Mouse (Mus musculus): ENCODE results near the gene Mrap2. TPM values are rescaled to one million over a fixed set of nuclear protein-coding genes. Genes with fewer than 3 reads are reported as not detected.
A peak's percentile ranks its signal among the peaks of the same experiment; 100 is the strongest.

Mrap2 gene
- polyA plus RNA-seq, 1 experiment: 17.7 TPM

- Histone ChIP-seq H3K27ac (ENCODE audit: insufficient read depth, low read length) (no peak overlapping the region), H3K4me3 (replicated peaks; ENCODE audit: insufficient read depth, low read depth, low read length) (peak overlapping the region; percentile 36), H3K4me1 (ENCODE audit: control insufficient read depth, insufficient read depth, low read length) (0 out of 2 replicates have a peak, but pooled peaks cover 3% of the 10 kb centered on the region), H3K27me3 (ENCODE audit: control insufficient read depth, insufficient read depth, low read length) (no peaks in the 10 kb centered on the region; the same call in 1 of the 2 replicates)
- TF ChIP-seq POLR2A (IDR thresholded peaks at IDR 0.05; ENCODE audit: borderline replicate concordance, insufficient read depth, low read length) (no peak), CTCF (IDR thresholded peaks at IDR 0.05; ENCODE audit: borderline replicate concordance, insufficient read depth, low read depth, low read length) (no peak)
- peak; percentile 65 to 70 for DNase-seq
- WGBS: 15% methylated on average over 14 of the region's 14 CpGs
These were observed 8.1 kb upstream of the Mrap2 start for GRCm38 (mm10) chr9:87135765-87136558.

- DNase-seq: no peak
- 91% methylated on average over 3 of the region's 3 CpGs for WGBS
- Histone ChIP-seq H3K4me3 (replicated peaks; ENCODE audit: insufficient read depth, low read depth, low read length) (no peak overlapping the region), H3K27ac (ENCODE audit: insufficient read depth, low read length) (no peak overlapping the region), H3K4me1 (ENCODE audit: control insufficient read depth, insufficient read depth, low read length) (no peaks in the 10 kb centered on the region), H3K27me3 (ENCODE audit: control insufficient read depth, insufficient read depth, low read length) (no peaks in the 10 kb centered on the region)
- TF ChIP-seq CTCF (IDR thresholded peaks at IDR 0.05; ENCODE audit: borderline replicate concordance, insufficient read depth, low read depth, low read length) (no peak), POLR2A (IDR thresholded peaks at IDR 0.05; ENCODE audit: borderline replicate concordance, insufficient read depth, low read length) (no peak)
These were observed 1.0 kb upstream of the Mrap2 start for GRCm38 (mm10) chr9:87143076-87143475.

- peak; percentile 17 to 35 for DNase-seq
- no peaks in the 10 kb centered on the region for H3K27me3 ChIP-seq (ENCODE audit: control insufficient read depth, insufficient read depth, low read length)
- H3K4me3 ChIP-seq (replicated peaks; ENCODE audit: insufficient read depth, low read depth, low read length): peak overlapping the region; percentile 61
- no peak overlapping the region for H3K27ac ChIP-seq (ENCODE audit: insufficient read depth, low read length)
- TF ChIP-seq POLR2A (IDR thresholded peaks at IDR 0.05; ENCODE audit: borderline replicate concordance, insufficient read depth, low read length) (no peak), CTCF (IDR thresholded peaks at IDR 0.05; ENCODE audit: borderline replicate concordance, insufficient read depth, low read depth, low read length) (no peak)
- no peaks in the 10 kb centered on the region for H3K4me1 ChIP-seq (ENCODE audit: control insufficient read depth, insufficient read depth, low read length)
- 1% methylated on average over 19 of the region's 19 CpGs for WGBS
These were observed 426 bp downstream of the Mrap2 start for GRCm38 (mm10) chr9:87144532-87144931.

- Histone ChIP-seq H3K4me3 (replicated peaks; ENCODE audit: insufficient read depth, low read depth, low read length) (peak overlapping the region; percentile 5), H3K27ac (ENCODE audit: insufficient read depth, low read length) (no peak overlapping the region), H3K27me3 (ENCODE audit: control insufficient read depth, insufficient read depth, low read length) (no peaks in the 10 kb centered on the region), H3K4me1 (ENCODE audit: control insufficient read depth, insufficient read depth, low read length) (no peaks in the 10 kb centered on the region)
- DNase-seq: no peak
- TF ChIP-seq POLR2A (IDR thresholded peaks at IDR 0.05; ENCODE audit: borderline replicate concordance, insufficient read depth, low read length) (no peak), CTCF (IDR thresholded peaks at IDR 0.05; ENCODE audit: borderline replicate concordance, insufficient read depth, low read depth, low read length) (no peak)
- WGBS: 9% methylated on average over 15 of the region's 15 CpGs
These were observed 1.1 kb downstream of the Mrap2 start for GRCm38 (mm10) chr9:87145180-87145579.

- 65% methylated on average over 11 of the region's 11 CpGs for WGBS
- no peak overlapping the region for H3K4me3 ChIP-seq (replicated peaks; ENCODE audit: insufficient read depth, low read depth, low read length)
- no peak overlapping the region for H3K27ac ChIP-seq (ENCODE audit: insufficient read depth, low read length)
- TF ChIP-seq CTCF (IDR thresholded peaks at IDR 0.05; ENCODE audit: borderline replicate concordance, insufficient read depth, low read depth, low read length): no peak
- no peaks in the 10 kb centered on the region for H3K27me3 ChIP-seq (ENCODE audit: control insufficient read depth, insufficient read depth, low read length)
- DNase-seq: no peak
- H3K4me1 ChIP-seq (ENCODE audit: control insufficient read depth, insufficient read depth, low read length): no peaks in the 10 kb centered on the region
These were observed 1.6 kb downstream of the Mrap2 start for GRCm38 (mm10) chr9:87145671-87146070.

- TF ChIP-seq CTCF (IDR thresholded peaks at IDR 0.05; ENCODE audit: borderline replicate concordance, insufficient read depth, low read depth, low read length): no peak
- no peak for TF ChIP-seq POLR2A (IDR thresholded peaks at IDR 0.05; ENCODE audit: borderline replicate concordance, insufficient read depth, low read length)
- Histone ChIP-seq H3K27ac (ENCODE audit: insufficient read depth, low read length) (no peak overlapping the region), H3K27me3 (ENCODE audit: control insufficient read depth, insufficient read depth, low read length) (no peaks in the 10 kb centered on the region), H3K4me3 (replicated peaks; ENCODE audit: insufficient read depth, low read depth, low read length) (no peak overlapping the region), H3K4me1 (ENCODE audit: control insufficient read depth, insufficient read depth, low read length) (no peaks in the 10 kb centered on the region)
- no peak for DNase-seq
- 88% methylated on average over 4 of the region's 4 CpGs for WGBS
These were observed 2.3 kb downstream of the Mrap2 start for GRCm38 (mm10) chr9:87146400-87146799.

GRCm38 (mm10) chr9:87147927-87148326 lies 3.8 kb downstream of the Mrap2 start:
- Histone ChIP-seq H3K4me1 (ENCODE audit: control insufficient read depth, insufficient read depth, low read length) (no peaks in the 10 kb centered on the region), H3K4me3 (replicated peaks; ENCODE audit: insufficient read depth, low read depth, low read length) (no peak overlapping the region), H3K27ac (ENCODE audit: insufficient read depth, low read length) (no peak overlapping the region), H3K27me3 (ENCODE audit: control insufficient read depth, insufficient read depth, low read length) (no peaks in the 10 kb centered on the region)
- no peak for DNase-seq
- 86% methylated on average over 2 of the region's 2 CpGs for WGBS
- no peak for TF ChIP-seq CTCF (IDR thresholded peaks at IDR 0.05; ENCODE audit: borderline replicate concordance, insufficient read depth, low read depth, low read length)
- TF ChIP-seq POLR2A (IDR thresholded peaks at IDR 0.05; ENCODE audit: borderline replicate concordance, insufficient read depth, low read length): no peak

- 100% methylated on average over 1 of the region's 1 CpGs for WGBS
- TF ChIP-seq CTCF (IDR thresholded peaks at IDR 0.05; ENCODE audit: borderline replicate concordance, insufficient read depth, low read depth, low read length) (no peak), POLR2A (IDR thresholded peaks at IDR 0.05; ENCODE audit: borderline replicate concordance, insufficient read depth, low read length) (no peak)
- no peak overlapping the region for H3K4me3 ChIP-seq (replicated peaks; ENCODE audit: insufficient read depth, low read depth, low read length)
- no peak for DNase-seq
- no peaks in the 10 kb centered on the region for H3K4me1 ChIP-seq (ENCODE audit: control insufficient read depth, insufficient read depth, low read length)
- no peak overlapping the region for H3K27ac ChIP-seq (ENCODE audit: insufficient read depth, low read length)
- no peaks in the 10 kb centered on the region for H3K27me3 ChIP-seq (ENCODE audit: control insufficient read depth, insufficient read depth, low read length)
These were observed 8.7 kb downstream of the Mrap2 start for GRCm38 (mm10) chr9:87152641-87153325.

All from cerebellum, adult 2 months (tissue).